Mouse (Mus musculus) MEL (cell line): ENCODE results near the gene Nrf1.

Source experiments
- GABPA ChIP-seq: IDR thresholded peaks from 2 replicates; pipeline ENCODE4 v1.6.1; 2012; ENCODE audit warnings: low read depth, mild to moderate bottlenecking, inconsistent platforms, low read length, improper control_type of control experiment, moderate library complexity
- ZNF384 ChIP-seq: IDR thresholded peaks from 2 replicates; pipeline ENCODE4 v1.6.1; 2012; ENCODE audit warnings: low read depth, mild to moderate bottlenecking, inconsistent platforms, low read length, improper control_type of control experiment

DNA sequence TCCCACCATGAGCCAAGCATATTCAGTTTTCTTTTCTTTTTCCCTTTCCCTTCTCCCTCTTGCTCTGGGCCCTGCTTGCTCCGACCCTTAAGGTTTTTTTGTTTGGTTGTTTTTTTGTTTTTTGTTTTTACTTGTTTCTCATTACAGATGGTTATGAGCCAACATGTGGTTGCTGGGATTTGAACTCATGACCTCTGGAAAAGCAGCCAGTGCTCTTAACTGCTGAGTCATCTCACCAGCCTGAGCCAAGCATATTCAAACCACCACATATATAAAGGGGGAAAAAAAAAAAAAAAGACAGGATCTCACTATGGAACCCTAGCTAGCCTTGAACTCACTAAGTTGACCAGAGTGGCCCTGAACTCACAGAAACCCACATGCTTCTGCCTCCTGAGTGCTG, 26.5 kb upstream of the Nrf1 start:
- 0 out of 2 replicates have a peak, but pooled peaks have one; percentile 16 for TF ChIP-seq ZNF384
- no peak for TF ChIP-seq GABPA
